Mouse (Mus musculus) heart, embryonic 15.5 days (tissue): ENCODE results near the gene Dhx37. TPM values are rescaled to one million over a fixed set of nuclear protein-coding genes. Genes with fewer than 3 reads are reported as not detected.

Experiments used
- ATAC-seq: fragments of 200-750 bp; cut with Nextera tagmentation; replicated peaks from 2 replicates; pipeline ENCODE4 v1.8.0; 2017; ENCODE audit warnings: low read depth, moderate TSS enrichment; ENCODE audit not compliant: insufficient number of reproducible peaks, insufficient read depth, low FRiP score
- H3K27ac ChIP-seq: fragments of 300-500 bp; sonication (generic); 2 replicates; pipeline ENCODE4 v1.5.1; 2015; ENCODE audit warnings: mild to moderate bottlenecking, inconsistent platforms
- H3K27me3 ChIP-seq: fragments of 300-500 bp; sonication (generic); 2 replicates; pipeline ENCODE4 v1.6.1; 2015; ENCODE audit warnings: inconsistent platforms
- H3K36me3 ChIP-seq: fragments of 300-500 bp; sonication (generic); 2 replicates; pipeline ENCODE4 v1.6.1; 2015; ENCODE audit warnings: mild to moderate bottlenecking, inconsistent platforms
- H3K4me1 ChIP-seq: fragments of 300-500 bp; sonication (generic); replicated peaks from 2 replicates; pipeline ENCODE4 v1.6.1; 2015; ENCODE audit warnings: inconsistent platforms
- H3K4me2 ChIP-seq: fragments of 300-500 bp; sonication (generic); 2 replicates; pipeline ENCODE4 v1.6.1; 2015; ENCODE audit warnings: inconsistent platforms, mild to moderate bottlenecking, moderate library complexity
- H3K4me3 ChIP-seq: fragments of 300-500 bp; sonication (generic); 2 replicates; pipeline ENCODE4 v1.5.1; 2015; ENCODE audit warnings: mild to moderate bottlenecking, inconsistent platforms
- H3K9ac ChIP-seq: fragments of 300-500 bp; sonication (generic); 2 replicates; pipeline ENCODE4 v1.6.1; 2015; ENCODE audit warnings: mild to moderate bottlenecking, inconsistent platforms
- H3K9me3 ChIP-seq: fragments of 300-500 bp; sonication (generic); replicated peaks from 2 replicates; pipeline ENCODE4 v1.6.1; 2016; ENCODE audit warnings: inconsistent platforms
- WGBS: fragments of 180-500 bp; shearing (Covaris S2); methylation state at CpG from one replicate; pipeline ENCODE4 v1.1.7; 2015; ENCODE audit warnings: mixed read lengths; 5-methylcytosine and 5-hydroxymethylcytosine counted together
- polyA plus RNA-seq: library from polyadenylated mRNA; unstranded; fragments of >200 nt; fragmentation: Nextera tagmentation; extraction: Ambion mirVana; gene quantifications from 2 replicates; pipeline ENCODE4 v1.2.1, GENCODE M21; 2015

Gene Dhx37
- polyA plus RNA-seq, 1 experiment from 2014 or later: 7.0 TPM

DNA sequence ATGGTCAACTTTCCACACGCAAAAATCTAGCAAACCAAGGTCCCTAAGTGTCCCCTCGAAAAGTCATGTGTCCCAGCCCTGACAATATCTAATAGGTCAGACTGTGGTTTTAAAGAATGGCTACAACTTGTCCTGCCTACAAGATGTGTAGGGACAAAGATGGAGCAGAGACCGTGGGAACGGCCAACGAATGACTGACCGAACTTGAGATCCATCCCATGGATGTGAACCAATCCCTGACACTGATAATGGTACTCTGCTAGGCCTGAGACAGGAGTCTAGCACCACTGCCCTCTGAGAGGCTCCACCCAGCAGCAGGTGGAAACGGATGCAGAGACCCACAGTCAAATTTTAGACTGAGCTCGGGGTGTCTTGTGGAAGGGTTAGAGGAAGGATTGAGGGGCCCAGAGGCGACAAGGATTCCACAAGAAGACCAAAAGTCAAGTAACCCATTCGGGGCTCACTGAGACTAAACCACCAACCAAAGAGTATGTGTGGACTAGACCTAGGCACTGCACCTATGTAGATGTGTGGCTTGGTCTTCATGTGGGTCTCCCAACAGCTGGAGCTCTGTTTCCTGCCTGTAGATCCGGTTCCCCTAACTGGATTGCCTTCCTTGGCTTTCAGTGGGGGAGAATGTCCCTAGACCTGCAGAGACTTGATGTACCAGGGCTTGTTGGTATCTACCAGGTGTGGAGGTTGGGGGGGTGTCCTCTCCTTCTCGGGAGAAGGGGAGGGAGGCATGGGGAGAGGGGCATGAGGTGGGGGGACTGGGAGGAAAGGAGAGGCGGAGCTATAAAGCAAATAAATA lies 26.7 kb downstream of the Dhx37 start:
- peaks cover 29% of the 10 kb centered on the region for H3K4me1 ChIP-seq
- no peaks in the 10 kb centered on the region for H3K9me3 ChIP-seq
- peak overlapping the region; percentile 71 for H3K9ac ChIP-seq
- 54% methylated on average over 13 of the region's 13 CpGs for WGBS
- H3K4me2 ChIP-seq: peak overlapping the region; percentile 84
- peak overlapping the region; percentile 85; the same call in 1 of the 2 replicates for H3K27ac ChIP-seq
- H3K27me3 ChIP-seq: no peaks in the 10 kb centered on the region
- peak overlapping the region; percentile 68 for H3K4me3 ChIP-seq
- H3K36me3 ChIP-seq: no peaks in the 10 kb centered on the region
- no peak for ATAC-seq

DNA sequence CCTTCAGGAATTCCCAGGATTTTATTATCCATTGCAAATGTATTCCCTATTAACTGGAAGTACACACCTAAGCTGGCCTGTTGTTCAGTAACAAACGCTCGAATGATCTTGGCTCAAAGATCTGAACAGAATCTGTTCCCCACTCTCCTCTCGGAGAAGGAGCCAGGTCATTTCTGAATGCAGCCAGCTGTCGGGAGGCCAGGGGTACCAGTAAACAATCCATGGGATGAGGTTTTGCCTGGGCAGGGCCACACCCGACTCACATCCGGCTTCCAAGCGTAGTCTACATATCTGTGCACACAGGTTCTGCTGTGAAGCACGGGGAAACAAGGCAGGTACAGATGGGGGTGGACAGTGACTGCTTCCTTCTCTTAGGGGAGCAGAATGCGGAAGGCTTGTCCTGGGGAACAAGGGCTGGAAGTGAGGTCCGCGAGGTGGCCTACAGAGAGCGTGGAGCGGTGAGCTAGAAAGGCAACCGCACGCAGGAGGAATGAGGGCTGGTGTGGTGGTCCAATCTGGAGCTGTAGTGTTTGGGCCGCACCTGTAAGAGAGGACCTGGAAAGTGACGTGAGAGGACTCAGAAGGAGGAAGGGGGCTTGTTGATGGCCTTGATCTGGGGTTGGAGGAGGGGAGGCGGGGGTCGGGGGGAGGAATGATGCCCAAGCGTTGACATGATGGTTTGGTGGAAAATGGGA lies 27.5 kb downstream of the Dhx37 start:
- H3K36me3 ChIP-seq: no peaks in the 10 kb centered on the region
- 2% methylated on average over 20 of the region's 20 CpGs for WGBS
- peaks cover 29% of the 10 kb centered on the region for H3K4me1 ChIP-seq
- no peaks in the 10 kb centered on the region for H3K9me3 ChIP-seq
- peak overlapping the region; percentile 85 for H3K27ac ChIP-seq
- no peak for ATAC-seq
- H3K9ac ChIP-seq: peak overlapping the region; percentile 71
- H3K4me2 ChIP-seq: peak overlapping the region; percentile 84
- H3K4me3 ChIP-seq: peak overlapping the region; percentile 68
- no peaks in the 10 kb centered on the region for H3K27me3 ChIP-seq

DNA sequence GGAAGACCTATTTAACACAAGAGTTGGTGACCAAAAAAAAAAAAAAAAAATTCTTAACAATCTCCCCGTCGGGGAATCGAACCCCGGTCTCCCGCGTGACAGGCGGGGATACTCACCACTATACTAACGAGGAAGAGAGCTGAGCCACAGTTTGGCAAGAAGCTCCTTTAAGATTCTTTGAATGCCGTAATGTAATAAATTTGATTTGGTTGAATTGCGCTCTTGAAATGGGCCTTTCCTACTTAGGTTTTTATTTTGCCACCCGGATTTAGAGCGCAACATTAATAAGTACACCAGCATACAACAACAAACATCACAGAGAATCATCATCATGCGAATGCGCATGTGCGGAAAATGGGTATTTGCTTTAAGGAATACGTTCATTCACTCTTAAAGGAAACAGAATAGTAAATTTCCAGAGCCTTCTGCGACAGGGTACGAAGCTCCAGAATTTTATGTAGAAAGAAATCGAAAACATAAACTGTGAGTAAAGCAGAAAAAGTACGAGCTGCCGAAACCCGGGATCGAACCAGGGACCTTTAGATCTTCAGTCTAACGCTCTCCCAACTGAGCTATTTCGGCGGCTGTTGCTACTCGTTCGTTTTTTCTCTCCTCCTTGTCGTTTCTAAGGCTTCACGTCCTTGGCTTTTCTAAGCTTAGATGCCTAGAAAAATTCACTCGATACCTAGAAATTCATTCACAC lies 28.2 kb downstream of the Dhx37 start:
- peaks cover 29% of the 10 kb centered on the region for H3K4me1 ChIP-seq
- no peaks in the 10 kb centered on the region for H3K27me3 ChIP-seq
- H3K9me3 ChIP-seq: no peaks in the 10 kb centered on the region
- ATAC-seq: peak; percentile 51; the same call in 1 of the 2 replicates
- peak overlapping the region; percentile 92 for H3K27ac ChIP-seq
- H3K4me2 ChIP-seq: peak overlapping the region; percentile 84
- H3K36me3 ChIP-seq: no peaks in the 10 kb centered on the region
- peak overlapping the region; percentile 68 for H3K4me3 ChIP-seq
- under 1% methylated on average over 31 of the region's 31 CpGs for WGBS
- peak overlapping the region; percentile 71 for H3K9ac ChIP-seq

DNA sequence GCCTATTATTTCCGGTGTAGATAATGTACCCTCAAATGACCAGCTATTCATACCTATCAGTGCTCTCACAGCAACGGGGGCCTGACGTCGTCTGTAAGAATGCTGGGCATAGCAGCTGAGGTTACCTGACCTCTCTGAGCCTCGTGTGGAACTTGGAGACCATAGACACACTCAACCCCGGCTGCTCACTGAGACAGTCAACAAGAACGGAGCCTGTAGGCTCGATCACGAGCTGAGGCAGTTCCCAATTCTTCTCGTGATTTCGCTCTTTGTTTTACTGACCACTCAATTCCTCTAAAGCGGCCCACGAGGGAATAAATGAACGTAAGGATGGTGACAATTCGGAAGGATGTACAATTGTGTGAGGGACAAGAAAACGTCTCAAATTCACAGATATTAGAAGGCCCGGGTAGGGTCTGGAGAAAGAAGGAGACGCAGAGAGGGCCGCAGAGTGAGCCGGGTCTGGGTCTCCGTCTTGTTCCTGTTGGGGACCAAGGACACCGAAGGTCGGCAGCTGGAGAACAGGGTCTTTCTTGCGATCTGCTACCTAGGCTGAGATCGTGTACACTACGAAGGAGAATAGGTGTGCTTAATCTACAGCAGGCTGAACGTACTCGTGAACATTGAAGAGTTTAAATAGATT lies 28.9 kb downstream of the Dhx37 start:
- H3K36me3 ChIP-seq: no peaks in the 10 kb centered on the region
- peak overlapping the region; percentile 92 for H3K27ac ChIP-seq
- peak overlapping the region; percentile 68 for H3K4me3 ChIP-seq
- under 1% methylated on average over 28 of the region's 28 CpGs for WGBS
- no peaks in the 10 kb centered on the region for H3K9me3 ChIP-seq
- peaks cover 26% of the 10 kb centered on the region for H3K4me1 ChIP-seq
- peak overlapping the region; percentile 56 for H3K9ac ChIP-seq
- H3K27me3 ChIP-seq: no peaks in the 10 kb centered on the region
- peak overlapping the region; percentile 84 for H3K4me2 ChIP-seq
- ATAC-seq: peak; percentile 27; the same call in 1 of the 2 replicates

- Histone ChIP-seq H3K27me3 (no peaks in the 10 kb centered on the region), H3K4me2 (peak overlapping the region; percentile 84), H3K9me3 (no peaks in the 10 kb centered on the region), H3K4me1 (peaks cover 22% of the 10 kb centered on the region), H3K4me3 (peak overlapping the region; percentile 68), H3K9ac (peak overlapping the region; percentile 56), H3K27ac (peak overlapping the region; percentile 92), H3K36me3 (no peaks in the 10 kb centered on the region)
- ATAC-seq: no peak
- 3% methylated on average over 7 of the region's 7 CpGs for WGBS
These were observed 29.4 kb downstream of the Dhx37 start for GRCm38 (mm10) chr5:125404536-125404902.

- peak overlapping the region; percentile 45 for H3K4me3 ChIP-seq
- no peaks in the 10 kb centered on the region for H3K9me3 ChIP-seq
- no peak; the same call in 1 of the 2 replicates for ATAC-seq
- WGBS: 10% methylated on average over 31 of the region's 31 CpGs
- H3K4me2 ChIP-seq: peak overlapping the region; percentile 84
- peak overlapping the region; percentile 23; the same call in 1 of the 2 replicates for H3K9ac ChIP-seq
- H3K4me1 ChIP-seq: peaks cover 19% of the 10 kb centered on the region
- H3K36me3 ChIP-seq: no peaks in the 10 kb centered on the region
- no peaks in the 10 kb centered on the region for H3K27me3 ChIP-seq
- H3K27ac ChIP-seq: peak overlapping the region; percentile 58
These were observed 30.1 kb downstream of the Dhx37 start for GRCm38 (mm10) chr5:125403481-125404465.

GRCm38 (mm10) chr5:125402991-125403390 lies 30.9 kb downstream of the Dhx37 start:
- H3K4me2 ChIP-seq: no peak overlapping the region
- no peak overlapping the region for H3K9ac ChIP-seq
- no peaks in the 10 kb centered on the region for H3K36me3 ChIP-seq
- H3K4me1 ChIP-seq: peaks cover 17% of the 10 kb centered on the region
- WGBS: 73% methylated on average over 6 of the region's 6 CpGs
- ATAC-seq: no peak
- H3K4me3 ChIP-seq: no peak overlapping the region
- no peaks in the 10 kb centered on the region for H3K9me3 ChIP-seq
- no peaks in the 10 kb centered on the region for H3K27me3 ChIP-seq
- no peak overlapping the region for H3K27ac ChIP-seq

GRCm38 (mm10) chr5:125402476-125402875 lies 31.4 kb downstream of the Dhx37 start:
- Histone ChIP-seq H3K27me3 (no peaks in the 10 kb centered on the region), H3K4me2 (no peak overlapping the region), H3K9me3 (no peaks in the 10 kb centered on the region), H3K36me3 (no peaks in the 10 kb centered on the region), H3K4me3 (no peak overlapping the region), H3K9ac (no peak overlapping the region), H3K27ac (no peak overlapping the region), H3K4me1 (peaks cover 17% of the 10 kb centered on the region)
- 56% methylated on average over 10 of the region's 10 CpGs for WGBS
- no peak for ATAC-seq

- no peak for ATAC-seq
- Histone ChIP-seq H3K9me3 (no peaks in the 10 kb centered on the region), H3K4me3 (no peak overlapping the region), H3K4me2 (no peak overlapping the region), H3K9ac (no peak overlapping the region), H3K27ac (no peak overlapping the region), H3K36me3 (no peaks in the 10 kb centered on the region), H3K4me1 (peaks cover 6% of the 10 kb centered on the region), H3K27me3 (no peaks in the 10 kb centered on the region)
- 47% methylated on average over 7 of the region's 7 CpGs for WGBS
These were observed 33.0 kb downstream of the Dhx37 start for GRCm38 (mm10) chr5:125400903-125401302.

GRCm38 (mm10) chr5:125395008-125395407 lies 38.9 kb downstream of the Dhx37 start:
- H3K9me3 ChIP-seq: no peaks in the 10 kb centered on the region
- H3K4me2 ChIP-seq: peak overlapping the region; percentile 62; the same call in 1 of the 2 replicates
- H3K27me3 ChIP-seq: no peaks in the 10 kb centered on the region
- no peak overlapping the region for H3K4me3 ChIP-seq
- 67% methylated on average over 3 of the region's 3 CpGs for WGBS
- H3K36me3 ChIP-seq: no peaks in the 10 kb centered on the region
- ATAC-seq: no peak
- H3K27ac ChIP-seq: peak overlapping the region; percentile 97
- H3K9ac ChIP-seq: no peak overlapping the region
- peaks cover 41% of the 10 kb centered on the region for H3K4me1 ChIP-seq
